Mouse (Mus musculus) heart, embryonic 10.5 days (tissue): ENCODE results near the gene Rcsd1. TPM values are rescaled to one million over a fixed set of nuclear protein-coding genes. Genes with fewer than 3 reads are reported as not detected.
A peak's percentile ranks its signal among the peaks of the same experiment; 100 is the strongest.

Experiments used
- DNase-seq: peaks from one replicate; pipeline ENCODE4 v3.0.0-alpha.2; 2017; ENCODE audit warnings: low spot score
- H3K27ac ChIP-seq: fragments of 300-500 bp; sonication (generic); 2 replicates; pipeline ENCODE4 v1.5.1; 2016; ENCODE audit warnings: mild to moderate bottlenecking
- H3K27me3 ChIP-seq: fragments of 300-500 bp; sonication (generic); 2 replicates; pipeline ENCODE4 v1.6.1; 2016; ENCODE audit warnings: mild to moderate bottlenecking; ENCODE audit not compliant: poor library complexity, insufficient read depth, severe bottlenecking
- H3K36me3 ChIP-seq: fragments of 300-500 bp; sonication (generic); 2 replicates; pipeline ENCODE4 v1.6.1; 2016; ENCODE audit warnings: mild to moderate bottlenecking, moderate library complexity
- H3K4me1 ChIP-seq: fragments of 300-500 bp; sonication (generic); 2 replicates; pipeline ENCODE4 v1.6.1; 2016; ENCODE audit warnings: mild to moderate bottlenecking
- H3K4me3 ChIP-seq: fragments of 300-500 bp; sonication (generic); 2 replicates; pipeline ENCODE4 v1.5.1; 2016; ENCODE audit warnings: mild to moderate bottlenecking, moderate library complexity
- H3K9me3 ChIP-seq: fragments of 300-500 bp; sonication (generic); 2 replicates; pipeline ENCODE4 v1.6.1; 2016; ENCODE audit warnings: mild to moderate bottlenecking, moderate library complexity
- WGBS: fragments of 180-500 bp; shearing (Covaris S2); methylation state at CpG from one replicate; pipeline ENCODE4 v1.1.7; 2016; 5-methylcytosine and 5-hydroxymethylcytosine counted together
- polyA plus RNA-seq: library from polyadenylated mRNA; unstranded; fragments of >200 nt; fragmentation: Nextera tagmentation; extraction: Ambion mirVana; gene quantifications from 2 replicates; pipeline ENCODE4 v1.2.1, GENCODE M21; 2016

Gene Rcsd1
- polyA plus RNA-seq, 1 experiment from 2014 or later: 100 TPM

- Histone ChIP-seq H3K4me1 (peaks cover 51% of the 10 kb centered on the region), H3K4me3 (no peak overlapping the region), H3K27me3 (no peaks in the 10 kb centered on the region), H3K9me3 (no peaks in the 10 kb centered on the region), H3K27ac (peak overlapping the region; percentile 86), H3K36me3 (peaks cover 66% of the 10 kb centered on the region)
- DNase-seq: no peak
- WGBS: 56% methylated on average over 15 of the region's 15 CpGs
These were observed 46.9 kb downstream of the Rcsd1 start for GRCm38 (mm10) chr1:165662426-165663192.

DNA sequence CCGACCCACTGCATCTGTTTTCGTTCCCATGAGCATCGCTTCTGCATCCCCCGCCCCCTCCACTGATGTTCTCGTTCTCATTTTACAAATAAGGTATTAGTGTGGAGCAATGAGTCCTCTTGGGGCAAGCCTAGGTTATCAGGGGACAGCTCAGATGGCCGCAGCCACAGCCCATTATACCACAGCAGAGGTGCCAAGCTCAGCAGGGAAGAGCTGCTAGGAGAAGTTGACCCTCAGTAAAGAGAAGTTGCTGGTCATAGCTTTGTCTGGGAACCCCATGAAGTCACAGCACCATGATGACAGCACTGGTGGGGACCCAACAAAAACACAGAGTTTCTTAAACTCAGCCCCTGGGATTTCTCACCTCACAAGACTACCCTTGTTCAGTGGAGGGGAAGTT is 47.8 kb downstream of the Rcsd1 start:
- Histone ChIP-seq H3K27ac (peak overlapping the region; percentile 18; the same call in 1 of the 2 replicates), H3K27me3 (no peaks in the 10 kb centered on the region), H3K4me3 (no peak overlapping the region), H3K36me3 (peaks cover 71% of the 10 kb centered on the region), H3K4me1 (peaks cover 42% of the 10 kb centered on the region), H3K9me3 (no peaks in the 10 kb centered on the region)
- 81% methylated on average over 6 of the region's 6 CpGs for WGBS
- no peak for DNase-seq

- DNase-seq: no peak
- no peak overlapping the region for H3K4me3 ChIP-seq
- H3K9me3 ChIP-seq: no peaks in the 10 kb centered on the region
- WGBS: 58% methylated on average over 3 of the region's 3 CpGs
- H3K27me3 ChIP-seq: no peaks in the 10 kb centered on the region
- H3K4me1 ChIP-seq: peaks cover 36% of the 10 kb centered on the region
- 0 out of 2 replicates have a peak overlapping the region, but pooled peaks have one; percentile 42 for H3K27ac ChIP-seq
- peaks cover 76% of the 10 kb centered on the region for H3K36me3 ChIP-seq
These were observed 48.4 kb downstream of the Rcsd1 start for GRCm38 (mm10) chr1:165661191-165661590.

- peaks cover 33% of the 10 kb centered on the region for H3K4me1 ChIP-seq
- no peaks in the 10 kb centered on the region for H3K9me3 ChIP-seq
- DNase-seq: no peak
- peaks cover 78% of the 10 kb centered on the region for H3K36me3 ChIP-seq
- 40% methylated on average over 4 of the region's 4 CpGs for WGBS
- no peak overlapping the region for H3K27ac ChIP-seq
- H3K4me3 ChIP-seq: no peak overlapping the region
- no peaks in the 10 kb centered on the region for H3K27me3 ChIP-seq
These were observed 48.8 kb downstream of the Rcsd1 start for GRCm38 (mm10) chr1:165660774-165661173.

GRCm38 (mm10) chr1:165658602-165659001 is 51.0 kb downstream of the Rcsd1 start:
- H3K4me3 ChIP-seq: no peak overlapping the region
- peaks cover 84% of the 10 kb centered on the region for H3K36me3 ChIP-seq
- H3K4me1 ChIP-seq: peaks cover 39% of the 10 kb centered on the region
- no peak for DNase-seq
- 49% methylated on average over 5 of the region's 5 CpGs for WGBS
- no peaks in the 10 kb centered on the region for H3K9me3 ChIP-seq
- no peak overlapping the region for H3K27ac ChIP-seq
- H3K27me3 ChIP-seq: no peaks in the 10 kb centered on the region

DNA sequence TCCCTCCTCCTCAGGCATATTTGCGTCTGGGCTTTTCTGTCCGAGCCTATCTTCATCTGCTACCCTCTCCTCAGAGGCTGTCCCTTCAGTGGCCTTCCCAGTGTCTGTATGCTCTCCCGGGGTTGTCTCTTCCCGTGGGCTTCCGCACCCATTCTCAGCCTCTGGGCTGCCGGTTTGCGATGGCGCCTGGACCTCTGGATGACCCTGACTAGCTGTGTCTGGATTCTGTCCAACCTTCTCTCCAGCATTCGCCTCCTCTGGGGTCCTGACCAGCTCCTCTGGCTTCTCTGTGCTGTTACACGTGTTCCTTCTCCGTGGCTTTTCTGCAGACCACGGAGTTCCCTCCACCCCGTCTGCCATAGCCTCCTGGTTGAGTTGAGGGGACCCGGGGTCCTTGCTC is 54.1 kb downstream of the Rcsd1 start:
- Histone ChIP-seq H3K27ac (peak overlapping the region; percentile 49; the same call in 1 of the 2 replicates), H3K27me3 (no peaks in the 10 kb centered on the region), H3K36me3 (peaks cover 92% of the 10 kb centered on the region), H3K4me1 (peaks cover 38% of the 10 kb centered on the region), H3K9me3 (no peaks in the 10 kb centered on the region), H3K4me3 (no peak overlapping the region)
- WGBS: 64% methylated on average over 14 of the region's 14 CpGs
- no peak for DNase-seq

DNA sequence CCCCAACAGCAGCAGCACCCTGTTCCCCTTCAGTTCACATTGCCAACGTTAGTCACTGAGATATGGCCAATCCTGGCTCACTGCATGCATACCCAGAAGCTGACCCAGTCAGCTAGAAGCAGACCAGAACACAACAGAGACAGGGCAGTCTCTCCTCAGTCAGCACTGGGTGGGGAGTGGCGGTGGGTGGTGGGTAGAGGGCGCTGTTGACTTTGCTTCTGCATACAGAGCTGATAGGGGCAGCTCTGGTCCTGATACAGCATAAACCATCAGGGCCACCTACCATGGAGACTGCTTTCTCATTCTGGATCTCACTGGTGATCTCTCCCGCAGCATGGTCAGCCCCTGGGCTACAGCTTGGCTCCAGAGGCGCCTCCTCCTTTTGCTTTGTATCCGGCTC is 54.5 kb downstream of the Rcsd1 start:
- DNase-seq: no peak
- Histone ChIP-seq H3K27ac (0 out of 2 replicates have a peak overlapping the region, but pooled peaks have one; percentile 49), H3K4me3 (no peak overlapping the region), H3K9me3 (no peaks in the 10 kb centered on the region), H3K36me3 (peaks cover 92% of the 10 kb centered on the region), H3K27me3 (no peaks in the 10 kb centered on the region), H3K4me1 (peaks cover 38% of the 10 kb centered on the region)
- WGBS: 57% methylated on average over 6 of the region's 6 CpGs

DNA sequence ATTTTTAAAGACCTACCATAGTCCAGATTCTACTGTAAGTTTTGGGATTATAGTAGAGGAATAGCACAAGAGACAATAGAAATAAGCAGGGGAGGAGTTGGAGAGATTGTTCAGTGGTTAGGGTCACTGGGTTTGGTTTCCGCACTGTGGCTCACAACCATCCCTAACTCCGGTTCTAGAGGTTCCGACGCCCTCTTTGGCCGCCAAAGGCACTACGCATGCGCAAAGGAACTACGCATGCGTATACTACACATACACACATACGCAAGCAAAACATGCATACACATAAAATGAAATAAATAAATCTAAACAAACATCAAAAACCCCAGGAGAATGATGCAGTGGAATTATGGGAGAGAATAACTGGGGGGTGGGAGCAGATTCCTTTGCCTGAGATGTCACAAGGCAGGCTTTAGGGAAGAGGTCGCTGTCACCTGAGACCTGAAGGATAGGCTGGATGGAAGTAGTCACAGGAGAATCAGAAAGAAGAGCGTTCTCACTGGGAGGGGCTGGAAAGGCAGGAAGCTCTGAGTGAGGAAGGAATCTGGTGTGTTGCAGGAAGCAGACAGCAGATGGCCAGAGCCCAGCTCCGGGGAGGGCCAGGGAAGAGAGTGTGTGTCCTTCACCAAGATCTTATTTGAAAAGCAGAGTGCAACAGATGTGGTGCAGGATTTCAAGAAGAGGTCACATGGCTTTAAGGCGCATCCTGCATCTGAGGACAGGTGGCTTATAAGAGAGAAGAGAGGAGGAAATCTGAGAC is 56.3 kb downstream of the Rcsd1 start:
- Histone ChIP-seq H3K4me3 (no peak overlapping the region), H3K27me3 (no peaks in the 10 kb centered on the region), H3K27ac (peak overlapping the region; percentile 18; the same call in 1 of the 2 replicates), H3K4me1 (peaks cover 38% of the 10 kb centered on the region), H3K36me3 (peaks cover 92% of the 10 kb centered on the region), H3K9me3 (no peaks in the 10 kb centered on the region)
- WGBS: 77% methylated on average over 14 of the region's 14 CpGs
- DNase-seq: no peak

- Histone ChIP-seq H3K27ac (peak overlapping the region; percentile 13; the same call in 1 of the 2 replicates), H3K4me1 (peaks cover 38% of the 10 kb centered on the region), H3K4me3 (no peak overlapping the region), H3K36me3 (peaks cover 92% of the 10 kb centered on the region), H3K9me3 (no peaks in the 10 kb centered on the region), H3K27me3 (no peaks in the 10 kb centered on the region)
- DNase-seq: no peak
- WGBS: 60% methylated on average over 2 of the region's 2 CpGs
These were observed 57.0 kb downstream of the Rcsd1 start for GRCm38 (mm10) chr1:165652507-165652906.

DNA sequence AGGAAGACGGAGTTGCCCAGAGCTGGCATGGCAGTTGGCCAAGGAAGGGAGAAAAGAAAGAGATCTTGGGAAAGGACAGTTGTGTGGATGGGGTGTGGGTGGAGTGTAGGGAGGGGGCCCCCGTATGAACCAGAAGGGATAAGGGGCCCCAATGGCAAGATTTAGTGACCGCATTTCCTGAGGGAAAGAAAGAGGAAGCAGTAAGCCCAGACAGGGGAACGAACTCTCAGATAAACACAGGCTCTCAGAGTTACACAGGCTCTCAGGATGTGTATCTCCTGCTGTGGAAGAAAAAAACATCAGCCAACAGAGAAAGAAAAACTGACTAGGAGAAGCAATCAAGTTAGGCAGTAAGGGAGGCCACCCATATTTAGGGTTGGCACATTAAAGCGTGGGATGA is 58.4 kb downstream of the Rcsd1 start:
- DNase-seq: no peak
- Histone ChIP-seq H3K27me3 (no peaks in the 10 kb centered on the region), H3K9me3 (no peaks in the 10 kb centered on the region), H3K4me3 (no peak overlapping the region), H3K27ac (no peak overlapping the region), H3K4me1 (peaks cover 38% of the 10 kb centered on the region), H3K36me3 (peaks cover 87% of the 10 kb centered on the region)
- 68% methylated on average over 5 of the region's 5 CpGs for WGBS

DNA sequence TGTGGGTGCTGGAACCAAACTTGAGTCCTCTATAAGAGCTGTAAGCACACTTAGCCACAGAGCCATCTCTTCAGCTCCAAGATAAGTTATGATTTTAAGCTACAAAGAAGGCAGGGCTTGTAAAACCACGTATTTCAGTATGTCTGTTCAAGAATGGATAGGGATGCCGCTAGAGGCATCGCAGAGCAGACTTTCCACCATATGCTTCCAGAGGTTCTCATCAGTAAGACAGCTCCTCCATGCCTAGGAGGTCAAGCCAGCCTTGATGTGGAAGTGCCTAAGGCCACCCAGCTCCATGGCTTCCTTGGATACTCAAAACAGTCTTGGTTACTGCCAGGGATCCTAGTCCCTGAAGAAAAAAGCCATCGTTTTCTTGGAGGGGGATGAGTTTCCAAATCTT is 64.5 kb downstream of the Rcsd1 start:
- no peaks in the 10 kb centered on the region for H3K9me3 ChIP-seq
- no peaks in the 10 kb centered on the region for H3K27me3 ChIP-seq
- no peak for DNase-seq
- H3K27ac ChIP-seq: no peak overlapping the region
- peaks cover 4% of the 10 kb centered on the region; the same call in 1 of the 2 replicates for H3K4me1 ChIP-seq
- H3K4me3 ChIP-seq: no peak overlapping the region
- peaks cover 31% of the 10 kb centered on the region for H3K36me3 ChIP-seq
- 71% methylated on average over 4 of the region's 4 CpGs for WGBS

- 71% methylated on average over 5 of the region's 5 CpGs for WGBS
- Histone ChIP-seq H3K27me3 (no peaks in the 10 kb centered on the region), H3K9me3 (no peaks in the 10 kb centered on the region), H3K27ac (no peak overlapping the region), H3K36me3 (peaks cover 17% of the 10 kb centered on the region), H3K4me3 (no peak overlapping the region), H3K4me1 (peaks cover 13% of the 10 kb centered on the region)
- no peak for DNase-seq
These were observed 65.8 kb downstream of the Rcsd1 start for GRCm38 (mm10) chr1:165643735-165644134.

DNA sequence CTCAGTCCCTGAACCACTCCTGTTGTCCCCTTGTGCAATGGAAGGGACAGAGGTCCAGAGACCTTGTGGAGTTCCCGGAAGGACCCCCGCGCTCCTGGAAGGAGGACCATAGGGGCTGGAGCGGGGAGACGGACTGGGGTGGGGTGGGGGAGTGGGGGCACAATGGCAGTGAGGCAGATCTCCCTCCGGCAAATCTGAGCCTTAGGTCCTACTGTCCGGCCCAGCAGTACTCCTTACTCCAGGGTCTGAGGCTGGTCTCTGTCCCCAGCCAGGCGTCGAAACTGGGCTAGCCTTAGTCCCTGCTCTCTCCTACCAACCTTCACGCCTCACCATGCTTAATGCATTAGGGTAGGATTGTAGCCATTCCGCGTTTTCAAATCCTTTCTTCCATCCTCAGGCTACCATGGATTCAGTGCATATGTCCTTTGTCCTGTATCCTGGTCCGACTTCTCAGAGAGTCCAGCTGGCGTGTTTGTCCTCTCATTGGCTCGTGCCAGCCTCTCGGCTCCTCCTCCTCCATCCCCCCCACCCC is 66.7 kb downstream of the Rcsd1 start:
- Histone ChIP-seq H3K9me3 (no peaks in the 10 kb centered on the region), H3K4me1 (peaks cover 13% of the 10 kb centered on the region), H3K4me3 (peak overlapping the region; percentile 88), H3K27ac (peak overlapping the region; percentile 99), H3K36me3 (peaks cover 8% of the 10 kb centered on the region), H3K27me3 (no peaks in the 10 kb centered on the region)
- WGBS: under 1% methylated on average over 16 of the region's 16 CpGs
- no peak for DNase-seq
